Mouse (Mus musculus) forebrain, embryonic 16.5 days (tissue): ENCODE measurements around the gene Pds5b. TPM values are rescaled to one million over a fixed set of nuclear protein-coding genes. Genes with fewer than 3 reads are reported as not detected.
A peak's percentile ranks its signal among the peaks of the same experiment; 100 is the strongest.
"Not testable (repeated sequence)": the region's sequence is repeated elsewhere in the genome, so short reads cannot be mapped to it uniquely, and the experiment has no call there.

Source experiments
- ATAC-seq: fragments of 200-750 bp; cut with Nextera tagmentation; 2 replicates; pipeline ENCODE4 v1.8.0; 2017; ENCODE audit warnings: mild to moderate bottlenecking, moderate library complexity
- H3K27ac ChIP-seq: fragments of 300-500 bp; sonication (generic); 2 replicates; pipeline ENCODE4 v1.5.1; 2014; ENCODE audit warnings: low read length, control low read depth
- H3K27me3 ChIP-seq: fragments of 300-500 bp; sonication (generic); replicated peaks from 2 replicates; pipeline ENCODE4 v1.6.1; 2014; ENCODE audit warnings: low read length; ENCODE audit not compliant: control insufficient read depth, insufficient read depth
- H3K36me3 ChIP-seq: fragments of 300-500 bp; sonication (generic); 2 replicates; pipeline ENCODE4 v1.6.1; 2014; ENCODE audit not compliant: control insufficient read depth, insufficient read depth
- H3K4me1 ChIP-seq: fragments of 300-500 bp; sonication (generic); replicated peaks from 2 replicates; pipeline ENCODE4 v1.6.1; 2014; ENCODE audit warnings: low read length; ENCODE audit not compliant: control insufficient read depth, insufficient read depth
- H3K4me2 ChIP-seq: fragments of 300-500 bp; sonication (generic); 2 replicates; pipeline ENCODE4 v1.6.1; 2014; ENCODE audit warnings: mild to moderate bottlenecking, low read length, control low read depth
- H3K4me3 ChIP-seq: fragments of 300-500 bp; sonication (generic); replicated peaks from 2 replicates; pipeline ENCODE4 v1.5.1; 2014; ENCODE audit warnings: mild to moderate bottlenecking, low read length, control low read depth
- H3K9ac ChIP-seq: fragments of 300-500 bp; sonication (generic); replicated peaks from 2 replicates; pipeline ENCODE4 v1.6.1; 2014; ENCODE audit warnings: low read depth, low read length, control low read depth
- H3K9me3 ChIP-seq: fragments of 300-500 bp; sonication (generic); 2 replicates; pipeline ENCODE4 v1.6.1; 2016; ENCODE audit warnings: low read length; ENCODE audit not compliant: control insufficient read depth
- WGBS: fragments of 180-500 bp; shearing (Covaris S2); extraction: QIAGEN DNeasy Blood & Tissue Kit; methylation state at CpG from one replicate; pipeline ENCODE4 v1.1.7; 2014; 5-methylcytosine and 5-hydroxymethylcytosine counted together
- polyA plus RNA-seq: library from polyadenylated mRNA; unstranded; fragments of >200 nt; fragmentation: Nextera tagmentation; extraction: Ambion mirVana; gene quantifications from 2 replicates; pipeline ENCODE4 v1.2.1, GENCODE M21; 2015

The Pds5b gene
- 32.3 TPM in 2 replicates for polyA plus RNA-seq

DNA sequence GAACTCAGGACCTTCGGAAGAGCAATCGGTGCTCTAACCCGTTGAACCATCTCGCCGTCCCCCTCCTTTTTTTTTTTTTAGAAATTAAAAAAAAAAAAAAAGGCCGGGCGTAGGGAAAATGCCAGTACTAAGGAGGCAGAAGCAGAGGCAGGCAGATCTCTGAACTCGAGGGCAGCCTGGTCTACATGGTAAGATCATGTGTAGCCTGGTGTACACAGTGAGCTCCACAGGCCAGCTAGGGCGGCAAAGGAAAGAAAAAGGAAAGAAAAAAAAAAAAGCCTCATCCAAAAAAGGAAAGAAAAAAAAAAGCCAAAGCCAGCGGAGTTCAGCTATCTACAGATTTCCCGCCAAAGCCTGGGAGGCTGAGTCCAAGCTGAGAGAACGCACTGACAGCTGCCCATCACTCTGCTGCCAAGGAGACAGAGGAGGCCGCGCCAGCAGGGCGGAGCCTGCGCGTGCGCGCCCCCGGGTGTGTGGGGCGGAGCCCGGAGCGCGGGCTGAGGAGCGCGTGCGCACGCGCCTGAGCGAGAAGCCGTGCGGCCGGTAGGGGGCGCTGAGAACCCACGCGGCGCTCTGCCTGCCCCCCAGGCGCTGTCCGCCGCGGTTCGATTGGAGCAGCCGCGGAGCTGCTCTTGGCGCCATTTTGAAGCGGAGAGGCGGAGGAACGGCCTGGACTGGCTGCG lies at the start of gene Pds5b:
Pds5b (plus strand) TSS at position 587 of the 683 bp plus-strand sequence.
- WGBS: 13% methylated on average over 48 of the region's 49 CpGs
- peak within 1 kb of the TSS; percentile 60 for H3K4me2 ChIP-seq
- H3K4me3 ChIP-seq: peak within 1 kb of the TSS; percentile 82
- peak within 1 kb of the TSS; percentile 95 for H3K9ac ChIP-seq
- peak; percentile 97 for ATAC-seq
- H3K27me3 ChIP-seq: no peaks in the 10 kb centered on the region
- peaks cover 18% of the 10 kb centered on the region for H3K4me1 ChIP-seq
- H3K9me3 ChIP-seq: no peaks in the 10 kb centered on the region
- peak within 1 kb of the TSS; percentile 95 for H3K27ac ChIP-seq
- H3K36me3 ChIP-seq: no peaks in the 10 kb centered on the region

DNA sequence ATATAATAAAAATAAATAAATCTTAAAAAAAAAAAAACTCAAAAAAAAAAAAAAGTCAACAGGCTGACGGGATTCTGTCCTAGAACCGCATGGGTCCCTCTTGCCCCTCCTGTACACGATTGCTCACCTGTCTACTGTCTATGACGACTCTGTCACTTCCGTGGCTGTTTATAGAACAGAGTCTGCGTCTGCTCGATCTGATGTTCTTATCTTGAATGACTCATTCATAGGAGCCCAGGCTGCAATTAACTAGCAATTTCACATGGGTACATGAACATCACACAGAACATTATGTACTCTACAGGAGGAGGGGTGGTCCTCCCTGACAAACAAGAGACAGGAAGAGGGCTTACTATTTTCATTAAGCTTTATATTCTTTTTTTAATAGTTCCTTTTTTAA lies 48.0 kb upstream of the Pds5b start:
- Histone ChIP-seq H3K4me1 (no peaks in the 10 kb centered on the region), H3K27me3 (no peaks in the 10 kb centered on the region), H3K9ac (no peak overlapping the region), H3K4me3 (no peak overlapping the region), H3K9me3 (no peaks in the 10 kb centered on the region), H3K36me3 (no peaks in the 10 kb centered on the region), H3K27ac (no peak overlapping the region), H3K4me2 (no peak overlapping the region)
- WGBS: 88% methylated on average over 7 of the region's 7 CpGs
- ATAC-seq: no peak

GRCm38 (mm10) chr5:150629272-150629671 lies 44.3 kb upstream of the Pds5b start:
- H3K4me3 ChIP-seq: no peak overlapping the region
- H3K27me3 ChIP-seq: no peaks in the 10 kb centered on the region
- no peaks in the 10 kb centered on the region for H3K9me3 ChIP-seq
- 97% methylated on average over 1 of the region's 1 CpGs for WGBS
- no peaks in the 10 kb centered on the region for H3K4me1 ChIP-seq
- H3K36me3 ChIP-seq: no peaks in the 10 kb centered on the region
- ATAC-seq: no peak
- no peak overlapping the region for H3K9ac ChIP-seq
- no peak overlapping the region for H3K4me2 ChIP-seq
- no peak overlapping the region for H3K27ac ChIP-seq

- WGBS: 88% methylated on average over 2 of the region's 2 CpGs
- Histone ChIP-seq H3K9ac (no peak overlapping the region), H3K4me2 (no peak overlapping the region), H3K27me3 (no peaks in the 10 kb centered on the region), H3K36me3 (no peaks in the 10 kb centered on the region), H3K4me1 (no peaks in the 10 kb centered on the region), H3K27ac (no peak overlapping the region), H3K9me3 (no peaks in the 10 kb centered on the region), H3K4me3 (no peak overlapping the region)
- ATAC-seq: no peak
These were observed 43.8 kb upstream of the Pds5b start for GRCm38 (mm10) chr5:150629692-150630091.

- Histone ChIP-seq H3K9me3 (no peaks in the 10 kb centered on the region), H3K4me1 (no peaks in the 10 kb centered on the region), H3K9ac (no peak overlapping the region), H3K4me3 (no peak overlapping the region), H3K4me2 (no peak overlapping the region), H3K36me3 (peaks cover 14% of the 10 kb centered on the region), H3K27me3 (no peaks in the 10 kb centered on the region), H3K27ac (no peak overlapping the region)
- 96% methylated on average over 3 of the region's 3 CpGs for WGBS
- no peak for ATAC-seq
These were observed 32.1 kb upstream of the Pds5b start for GRCm38 (mm10) chr5:150641440-150641839.

- H3K36me3 ChIP-seq: peaks cover 11% of the 10 kb centered on the region
- ATAC-seq, H3K27me3 ChIP-seq, H3K9ac ChIP-seq, H3K4me2 ChIP-seq, H3K4me1 ChIP-seq, H3K27ac ChIP-seq, H3K4me3 ChIP-seq, H3K9me3 ChIP-seq: not testable (repeated sequence)
- WGBS: 94% methylated on average over 4 of the region's 4 CpGs
These were observed 30.1 kb upstream of the Pds5b start for GRCm38 (mm10) chr5:150643390-150643789.

GRCm38 (mm10) chr5:150644926-150645325 lies 28.6 kb upstream of the Pds5b start:
- 93% methylated on average over 4 of the region's 4 CpGs for WGBS
- no peaks in the 10 kb centered on the region for H3K4me1 ChIP-seq
- H3K9ac ChIP-seq: no peak overlapping the region
- H3K27me3 ChIP-seq: no peaks in the 10 kb centered on the region
- no peak overlapping the region for H3K4me2 ChIP-seq
- ATAC-seq: no peak
- H3K36me3 ChIP-seq: peaks cover 11% of the 10 kb centered on the region
- no peak overlapping the region for H3K27ac ChIP-seq
- H3K4me3 ChIP-seq: no peak overlapping the region
- no peaks in the 10 kb centered on the region for H3K9me3 ChIP-seq

DNA sequence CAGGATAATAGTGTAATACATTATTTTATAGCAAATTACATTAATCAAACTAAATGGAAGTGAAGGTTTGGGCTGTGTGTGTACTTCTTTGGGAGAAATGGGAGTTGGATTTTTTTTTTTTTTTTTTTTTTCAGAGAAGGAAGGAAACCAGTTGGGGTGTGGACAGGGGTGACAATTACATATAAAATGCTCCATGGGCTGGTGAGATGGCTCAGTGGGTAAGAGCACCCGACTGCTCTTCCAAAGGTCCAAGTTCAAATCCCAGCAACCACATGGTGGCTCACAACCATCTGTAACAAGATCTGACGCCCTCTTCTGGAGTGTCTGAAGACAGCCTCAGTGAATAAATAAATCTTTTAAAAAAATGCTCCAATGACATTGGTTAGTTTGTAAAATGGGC lies 21.0 kb upstream of the Pds5b start:
- no peak overlapping the region for H3K27ac ChIP-seq
- H3K4me3 ChIP-seq: no peak overlapping the region
- no peak overlapping the region for H3K9ac ChIP-seq
- no peak overlapping the region for H3K4me2 ChIP-seq
- no peaks in the 10 kb centered on the region for H3K27me3 ChIP-seq
- H3K36me3 ChIP-seq: no peaks in the 10 kb centered on the region
- 87% methylated on average over 2 of the region's 2 CpGs for WGBS
- peaks cover 4% of the 10 kb centered on the region for H3K4me1 ChIP-seq
- no peaks in the 10 kb centered on the region for H3K9me3 ChIP-seq
- ATAC-seq: no peak

DNA sequence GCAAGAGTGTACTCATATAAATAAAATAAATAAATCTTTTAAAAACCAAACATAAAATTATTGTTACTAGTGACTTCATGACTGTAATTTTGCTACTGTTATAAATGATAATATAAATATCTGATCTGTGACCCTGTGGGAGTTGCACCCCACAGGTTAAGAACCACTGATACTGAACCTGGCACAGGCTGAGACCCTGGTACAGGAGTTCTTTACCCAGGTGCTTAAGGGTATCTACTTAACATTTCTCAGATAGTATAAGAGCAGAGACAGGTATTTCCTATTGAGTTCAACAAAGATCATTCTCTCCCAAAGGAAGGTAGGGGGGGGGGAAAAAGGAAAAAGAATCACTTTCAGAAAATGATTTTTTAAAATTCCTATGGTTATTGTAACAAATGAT lies 19.0 kb upstream of the Pds5b start:
- Histone ChIP-seq H3K27ac (no peak overlapping the region), H3K4me2 (no peak overlapping the region), H3K27me3 (no peaks in the 10 kb centered on the region), H3K9ac (no peak overlapping the region), H3K9me3 (no peaks in the 10 kb centered on the region), H3K36me3 (no peaks in the 10 kb centered on the region), H3K4me3 (no peak overlapping the region), H3K4me1 (peaks cover 10% of the 10 kb centered on the region)
- ATAC-seq: no peak

DNA sequence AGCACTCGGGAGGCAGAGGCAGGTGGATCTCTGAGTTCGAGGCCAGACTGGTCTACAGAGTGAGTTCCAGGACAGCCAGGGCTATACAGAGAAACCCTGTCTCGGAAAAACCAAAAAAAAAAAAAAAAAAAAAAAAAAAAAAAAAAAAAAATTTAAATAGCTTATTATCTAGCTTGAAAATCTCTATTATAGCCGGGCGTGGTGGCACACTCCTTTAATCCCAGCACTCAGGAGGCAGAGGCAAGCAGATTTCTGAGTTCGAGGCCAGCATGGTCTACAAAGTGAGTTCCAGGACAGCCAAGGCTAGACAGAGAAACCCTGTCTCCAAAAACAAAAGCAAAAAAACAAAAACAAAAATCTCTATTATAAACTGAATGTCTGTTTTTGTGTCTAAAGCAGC lies 14.1 kb upstream of the Pds5b start:
- WGBS: 95% methylated on average over 6 of the region's 6 CpGs
- H3K36me3 ChIP-seq, H3K4me2 ChIP-seq, ATAC-seq, H3K27ac ChIP-seq, H3K9ac ChIP-seq, H3K27me3 ChIP-seq, H3K4me3 ChIP-seq, H3K9me3 ChIP-seq: not testable (repeated sequence)
- peaks cover 29% of the 10 kb centered on the region for H3K4me1 ChIP-seq
